Mouse (Mus musculus) intestine, embryonic 14.5 days (tissue): Measurements from ENCODE around the gene Cecr2. TPM values are rescaled to one million over a fixed set of nuclear protein-coding genes. Genes with fewer than 3 reads are reported as not detected.

ENCODE experiments used
- ATAC-seq: fragments of 200-750 bp; cut with Nextera tagmentation; replicated peaks from 2 replicates; pipeline ENCODE4 v1.8.0; 2017; ENCODE audit warnings: low read depth, moderate number of reproducible peaks, moderate TSS enrichment, moderate library complexity; ENCODE audit not compliant: low FRiP score, low TSS enrichment
- DNase-seq: peaks from one replicate; pipeline ENCODE4 v3.0.0-alpha.2; 2018; ENCODE audit warnings: low spot score
- H3K27ac ChIP-seq: fragments of 300-500 bp; sonication (generic); 2 replicates; pipeline ENCODE4 v1.5.1; 2014; ENCODE audit warnings: low read depth, mild to moderate bottlenecking, control low read depth
- H3K27me3 ChIP-seq: fragments of 300-500 bp; sonication (generic); replicated peaks from 2 replicates; pipeline ENCODE4 v1.6.1; 2014; ENCODE audit warnings: low read length, control low read depth; ENCODE audit not compliant: control insufficient read depth, insufficient read depth
- H3K36me3 ChIP-seq: fragments of 300-500 bp; sonication (generic); 2 replicates; pipeline ENCODE4 v1.6.1; 2014; ENCODE audit warnings: low read length, control low read depth; ENCODE audit not compliant: control insufficient read depth, insufficient read depth
- H3K4me1 ChIP-seq: fragments of 300-500 bp; sonication (generic); replicated peaks from 2 replicates; pipeline ENCODE4 v1.6.1; 2014; ENCODE audit warnings: low read length, control low read depth, mixed read lengths; ENCODE audit not compliant: control insufficient read depth, insufficient read depth
- H3K4me2 ChIP-seq: fragments of 300-500 bp; sonication (generic); 2 replicates; pipeline ENCODE4 v1.6.1; 2014; ENCODE audit warnings: low read length
- H3K4me3 ChIP-seq: fragments of 300-500 bp; sonication (generic); 2 replicates; pipeline ENCODE4 v1.5.1; 2014; ENCODE audit warnings: low read depth, low read length, control low read depth, mixed read lengths
- H3K9ac ChIP-seq: fragments of 300-500 bp; sonication (generic); 2 replicates; pipeline ENCODE4 v1.6.1; 2014; ENCODE audit warnings: mild to moderate bottlenecking, low read length
- H3K9me3 ChIP-seq: fragments of 300-500 bp; sonication (generic); 2 replicates; pipeline ENCODE4 v1.6.1; 2016; ENCODE audit warnings: low read length, control low read depth; ENCODE audit not compliant: control insufficient read depth
- WGBS: fragments of 180-500 bp; shearing (Covaris S2); extraction: QIAGEN DNeasy Blood & Tissue Kit; methylation state at CpG from one replicate; pipeline ENCODE4 v1.1.7; 2014; 5-methylcytosine and 5-hydroxymethylcytosine counted together
- polyA plus RNA-seq: library from polyadenylated mRNA; unstranded; fragments of >200 nt; fragmentation: Nextera tagmentation; extraction: Ambion mirVana; gene quantifications from 2 replicates; pipeline ENCODE4 v1.2.1, GENCODE M21; 2014

Gene Cecr2
- polyA plus RNA-seq, 1 experiment from 2014 or later = 1.9 TPM

- H3K4me3 ChIP-seq = no peak overlapping the region
- no peaks in the 10 kb centered on the region for H3K4me1 ChIP-seq
- H3K4me2 ChIP-seq = no peak overlapping the region
- no peaks in the 10 kb centered on the region for H3K27me3 ChIP-seq
- ATAC-seq (no peak), DNase-seq (no peak)
- no peaks in the 10 kb centered on the region; the same call in 1 of the 2 replicates for H3K36me3 ChIP-seq
- H3K9me3 ChIP-seq = no peaks in the 10 kb centered on the region
- no peak overlapping the region for H3K27ac ChIP-seq
- H3K9ac ChIP-seq = no peak overlapping the region
Measured at GRCm38 (mm10) chr6:120772025-120772424, 105.9 kb downstream of the Cecr2 start.

GRCm38 (mm10) chr6:120773149-120773628 lies 107.0 kb downstream of the Cecr2 start, which contains the start of gene Slc25a18:
Slc25a18 (plus strand) TSS chr6:120773578.
- H3K27ac ChIP-seq = 0 out of 2 replicates have a peak within 1 kb of the TSS, but pooled peaks have one; percentile 14
- no peak within 1 kb of the TSS for H3K9ac ChIP-seq
- H3K27me3 ChIP-seq = no peaks in the 10 kb centered on the region
- DNase-seq (no peak), ATAC-seq (no peak)
- no peaks in the 10 kb centered on the region; the same call in 1 of the 2 replicates for H3K36me3 ChIP-seq
- 55% methylated on average over 5 of the region's 5 CpGs for WGBS
- H3K4me2 ChIP-seq = no peak within 1 kb of the TSS
- no peak within 1 kb of the TSS for H3K4me3 ChIP-seq
- no peaks in the 10 kb centered on the region for H3K9me3 ChIP-seq
- H3K4me1 ChIP-seq = no peaks in the 10 kb centered on the region

- no peaks in the 10 kb centered on the region for H3K4me1 ChIP-seq
- no peak overlapping the region for H3K9ac ChIP-seq
- no peak for ATAC-seq
- no peak for DNase-seq
- no peak overlapping the region for H3K4me2 ChIP-seq
- no peaks in the 10 kb centered on the region for H3K9me3 ChIP-seq
- H3K27me3 ChIP-seq = no peaks in the 10 kb centered on the region
- no peak overlapping the region for H3K4me3 ChIP-seq
- WGBS = 67% methylated on average over 6 of the region's 6 CpGs
- H3K27ac ChIP-seq = no peak overlapping the region
- no peaks in the 10 kb centered on the region; the same call in 1 of the 2 replicates for H3K36me3 ChIP-seq
Measured at GRCm38 (mm10) chr6:120773763-120774162, 107.6 kb downstream of the Cecr2 start.

GRCm38 (mm10) chr6:120776286-120776685 lies 110.1 kb downstream of the Cecr2 start:
- H3K36me3 ChIP-seq = no peaks in the 10 kb centered on the region; the same call in 1 of the 2 replicates
- no peaks in the 10 kb centered on the region for H3K4me1 ChIP-seq
- H3K27me3 ChIP-seq = no peaks in the 10 kb centered on the region
- no peak overlapping the region for H3K9ac ChIP-seq
- no peak overlapping the region for H3K4me3 ChIP-seq
- no peak for ATAC-seq
- no peak overlapping the region for H3K27ac ChIP-seq
- no peaks in the 10 kb centered on the region for H3K9me3 ChIP-seq
- no peak overlapping the region for H3K4me2 ChIP-seq
- DNase-seq = no peak
- WGBS = 79% methylated on average over 3 of the region's 3 CpGs

GRCm38 (mm10) chr6:120777533-120777932 lies 111.4 kb downstream of the Cecr2 start:
- no peaks in the 10 kb centered on the region for H3K4me1 ChIP-seq
- H3K27ac ChIP-seq = no peak overlapping the region
- no peak overlapping the region for H3K9ac ChIP-seq
- H3K4me3 ChIP-seq = no peak overlapping the region
- no peaks in the 10 kb centered on the region for H3K27me3 ChIP-seq
- H3K36me3 ChIP-seq = no peaks in the 10 kb centered on the region
- no peak overlapping the region for H3K4me2 ChIP-seq
- DNase-seq (no peak), ATAC-seq (no peak)
- WGBS = 69% methylated on average over 9 of the region's 9 CpGs
- no peaks in the 10 kb centered on the region for H3K9me3 ChIP-seq

- ATAC-seq (no peak), DNase-seq (no peak)
- Histone ChIP-seq H3K9me3 (no peaks in the 10 kb centered on the region), H3K9ac (no peak overlapping the region), H3K27ac (no peak overlapping the region), H3K4me2 (no peak overlapping the region), H3K4me3 (no peak overlapping the region), H3K36me3 (no peaks in the 10 kb centered on the region), H3K4me1 (no peaks in the 10 kb centered on the region), H3K27me3 (no peaks in the 10 kb centered on the region)
- WGBS = 45% methylated on average over 3 of the region's 3 CpGs
Measured at GRCm38 (mm10) chr6:120778226-120778625, 112.1 kb downstream of the Cecr2 start.

- 81% methylated on average over 2 of the region's 2 CpGs for WGBS
- H3K27me3 ChIP-seq = no peaks in the 10 kb centered on the region
- no peak for ATAC-seq
Measured at GRCm38 (mm10) chr6:120782948-120783347, 116.8 kb downstream of the Cecr2 start.

GRCm38 (mm10) chr6:120784351-120784750 lies 118.2 kb downstream of the Cecr2 start:
- Histone ChIP-seq H3K36me3 (no peaks in the 10 kb centered on the region), H3K9me3 (no peaks in the 10 kb centered on the region), H3K9ac (no peak overlapping the region), H3K27ac (no peak overlapping the region), H3K4me2 (no peak overlapping the region), H3K4me1 (no peaks in the 10 kb centered on the region), H3K4me3 (no peak overlapping the region), H3K27me3 (no peaks in the 10 kb centered on the region)
- WGBS = 61% methylated on average over 7 of the region's 7 CpGs
- ATAC-seq (no peak), DNase-seq (no peak)

More at GRCm38 (mm10) chr6:120782948-120783347, 116.8 kb downstream of the Cecr2 start:
- Histone ChIP-seq H3K27ac (no peak overlapping the region), H3K4me1 (no peaks in the 10 kb centered on the region), H3K36me3 (no peaks in the 10 kb centered on the region), H3K9me3 (no peaks in the 10 kb centered on the region), H3K9ac (no peak overlapping the region), H3K4me2 (no peak overlapping the region), H3K4me3 (no peak overlapping the region)
- DNase-seq = no peak

GRCm38 (mm10) chr6:120788068-120788607 lies 122.0 kb downstream of the Cecr2 start:
- no peak for DNase-seq
- Histone ChIP-seq H3K9me3 (no peaks in the 10 kb centered on the region), H3K9ac (no peak overlapping the region), H3K4me3 (no peak overlapping the region), H3K4me2 (no peak overlapping the region), H3K27ac (no peak overlapping the region), H3K27me3 (no peaks in the 10 kb centered on the region), H3K36me3 (peaks cover 12% of the 10 kb centered on the region), H3K4me1 (no peaks in the 10 kb centered on the region)
- no peak for ATAC-seq
- WGBS = 79% methylated on average over 5 of the region's 5 CpGs
